ENCODE assay signal across 8 mouse cellular contexts in genomic region chr11:104232141-104233061, GRCm38 (mm10). TPM values are rescaled to one million over a fixed set of nuclear protein-coding genes. Genes with fewer than 3 reads are reported as not detected.
DNase-seq lines count a peak whose midpoint lies in the region; ATAC-seq lines count a peak whose summit lies in the region.

No protein-coding gene starts in this region.

- no peaks in the 10 kb centered on the region for H3K9me3 ChIP-seq in forebrain, embryonic 12.5 days
- no peaks in the 10 kb centered on the region for H3K9me3 ChIP-seq in hindbrain, embryonic 12.5 days (replicated peaks)

- no peaks in the 10 kb centered on the region for H3K36me3 ChIP-seq in forebrain, embryonic 12.5 days (replicated peaks)
- no peaks in the 10 kb centered on the region for H3K36me3 ChIP-seq in hindbrain, embryonic 12.5 days

- peak overlapping the region; percentile 79 for H3K27ac ChIP-seq in forebrain, embryonic 12.5 days
- peak overlapping the region; percentile 94 for H3K27ac ChIP-seq in hindbrain, embryonic 12.5 days

- H3K9ac ChIP-seq in forebrain, embryonic 12.5 days: peak overlapping the region; percentile 63
- H3K9ac ChIP-seq in hindbrain, embryonic 12.5 days: peak overlapping the region; percentile 80

- peak overlapping the region; percentile 92 for H3K4me2 ChIP-seq in forebrain, embryonic 12.5 days
- H3K4me2 ChIP-seq in hindbrain, embryonic 12.5 days (replicated peaks): peak overlapping the region; percentile 89

- ATAC-seq in forebrain, embryonic 12.5 days (ENCODE audit: low FRiP score): peak; percentile 50
- peak; percentile 30 for ATAC-seq in hindbrain, embryonic 12.5 days (ENCODE audit: low FRiP score)

- H3K27me3 ChIP-seq in forebrain, embryonic 12.5 days: peaks cover 61% of the 10 kb centered on the region
- peaks cover 43% of the 10 kb centered on the region for H3K27me3 ChIP-seq in hindbrain, embryonic 12.5 days

- DNase-seq in MN1 (ENCODE audit: low spot score): peak; percentile 63
- DNase-seq in brain, embryonic 18.5 days (ENCODE audit: low read depth, low spot score): peak; percentile 81
- peak; percentile 82 to 84 for DNase-seq in layer of hippocampus, postnatal 14 days (ENCODE audit: low spot score in 2 of 2)
- peak; percentile 41 for DNase-seq in lung, postnatal 14 days
- peak; percentile 81 for DNase-seq in right cerebral cortex, postnatal 4 days
- DNase-seq in yolk sac, embryonic 10.5 days (ENCODE audit: low spot score): no peak

- under 1% methylated on average over 58 of the region's 72 CpGs for WGBS in forebrain, embryonic 12.5 days
- under 1% methylated on average over 72 of the region's 72 CpGs for WGBS in hindbrain, embryonic 12.5 days

- peak overlapping the region; percentile 51 for H3K4me3 ChIP-seq in forebrain, embryonic 12.5 days (replicated peaks)
- H3K4me3 ChIP-seq in hindbrain, embryonic 12.5 days: peak overlapping the region; percentile 72

- peaks cover 44% of the 10 kb centered on the region for H3K4me1 ChIP-seq in forebrain, embryonic 12.5 days
- peaks cover 47% of the 10 kb centered on the region for H3K4me1 ChIP-seq in hindbrain, embryonic 12.5 days

RNA-seq across cellular contexts. Expression of gene Mapt, which starts 1.2 kb away (rescaled TPM):
- polyA plus RNA-seq in forebrain, embryonic 12.5 days (2016; fragmentation: Nextera tagmentation; extraction: Ambion mirVana): 115 and 134 TPM in 2 replicates
- 235 and 248 TPM in 2 replicates for polyA plus RNA-seq in hindbrain, embryonic 12.5 days (2016; fragmentation: Nextera tagmentation; extraction: Ambion mirVana)
- 100 to 1,000 TPM; 323 to 343 TPM for total RNA-seq in layer of hippocampus, postnatal 14 days (2021)

RNA-seq across cellular contexts. Expression of gene Sppl2c, which starts 46.3 kb away (rescaled TPM):
- not detected in 2 replicates for polyA plus RNA-seq in forebrain, embryonic 12.5 days (2016; fragmentation: Nextera tagmentation; extraction: Ambion mirVana)
- polyA plus RNA-seq in hindbrain, embryonic 12.5 days (2016; fragmentation: Nextera tagmentation; extraction: Ambion mirVana): not detected in 2 replicates
- not detected for total RNA-seq in layer of hippocampus, postnatal 14 days (2021)
